Mouse (Mus musculus): ENCODE results near the gene Gm42715. TPM values are rescaled to one million over a fixed set of nuclear protein-coding genes. Genes with fewer than 3 reads are reported as not detected.

The Gm42715 gene
- polyA plus RNA-seq, 1 experiment = 7.8 TPM

DNA sequence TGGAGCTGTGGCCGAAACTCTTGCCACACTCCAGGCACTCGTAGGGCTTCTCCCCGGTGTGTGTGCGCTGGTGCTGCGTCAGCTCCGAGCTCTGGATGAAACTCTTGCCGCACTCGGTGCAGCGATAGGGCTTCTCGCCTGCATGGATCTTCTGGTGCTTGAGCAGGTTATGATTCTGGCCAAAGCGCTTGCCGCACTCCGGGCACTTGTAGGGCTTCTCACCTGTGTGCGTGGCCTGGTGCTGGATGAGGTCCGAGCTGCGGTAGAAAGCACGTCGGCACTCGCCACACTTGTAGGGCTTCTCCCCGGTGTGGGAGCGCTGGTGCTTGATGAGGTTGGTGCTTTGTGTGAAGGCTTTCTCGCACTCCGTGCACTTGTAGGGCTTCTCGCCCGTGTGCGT lies 92.2 kb downstream of the Gm42715 start:
- no peak overlapping the region for H3K27ac ChIP-seq (ENCODE audit: control insufficient read depth, insufficient read depth, low read depth, low read length, poor library complexity)
- TF ChIP-seq POLR2A (IDR thresholded peaks at IDR 0.05; ENCODE audit: borderline replicate concordance, control insufficient read depth, low read depth, low read length) (no peak), CTCF (IDR thresholded peaks at IDR 0.05; ENCODE audit: control insufficient read depth, insufficient read depth, low read length) (no peak)
- 95% methylated on average over 26 of the region's 26 CpGs for WGBS
- H3K4me1 ChIP-seq (ENCODE audit: control insufficient read depth, insufficient read depth, low read length) = no peaks in the 10 kb centered on the region
- no peak overlapping the region for H3K4me3 ChIP-seq (replicated peaks; ENCODE audit: control insufficient read depth, low read depth, low read length)

DNA sequence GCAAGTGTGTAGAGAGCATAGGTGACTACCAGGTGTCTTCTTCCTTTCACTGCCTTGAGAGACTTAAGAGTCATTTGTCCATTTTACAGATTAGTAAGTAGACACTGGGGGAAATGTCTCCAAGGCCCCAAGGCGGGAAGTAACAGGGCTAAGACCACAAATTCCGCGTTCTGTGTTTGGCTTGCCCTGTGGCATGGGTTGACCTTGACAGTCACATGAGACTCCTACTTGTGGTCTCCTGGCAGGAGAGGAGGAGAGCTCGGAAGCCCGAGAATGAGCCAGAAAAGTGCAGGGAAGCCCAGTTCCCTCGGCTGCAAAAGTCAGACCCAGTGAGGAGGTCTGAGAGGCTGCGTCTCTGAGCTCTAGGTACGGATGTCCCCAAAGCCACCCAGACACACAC lies 94.1 kb downstream of the Gm42715 start:
- WGBS = 83% methylated on average over 8 of the region's 8 CpGs
- Histone ChIP-seq H3K27ac (ENCODE audit: control insufficient read depth, insufficient read depth, low read depth, low read length, poor library complexity) (no peak overlapping the region), H3K4me3 (replicated peaks; ENCODE audit: control insufficient read depth, low read depth, low read length) (no peak overlapping the region), H3K4me1 (ENCODE audit: control insufficient read depth, insufficient read depth, low read length) (no peaks in the 10 kb centered on the region)
- TF ChIP-seq CTCF (IDR thresholded peaks at IDR 0.05; ENCODE audit: control insufficient read depth, insufficient read depth, low read length) (no peak), POLR2A (IDR thresholded peaks at IDR 0.05; ENCODE audit: borderline replicate concordance, control insufficient read depth, low read depth, low read length) (no peak)

DNA sequence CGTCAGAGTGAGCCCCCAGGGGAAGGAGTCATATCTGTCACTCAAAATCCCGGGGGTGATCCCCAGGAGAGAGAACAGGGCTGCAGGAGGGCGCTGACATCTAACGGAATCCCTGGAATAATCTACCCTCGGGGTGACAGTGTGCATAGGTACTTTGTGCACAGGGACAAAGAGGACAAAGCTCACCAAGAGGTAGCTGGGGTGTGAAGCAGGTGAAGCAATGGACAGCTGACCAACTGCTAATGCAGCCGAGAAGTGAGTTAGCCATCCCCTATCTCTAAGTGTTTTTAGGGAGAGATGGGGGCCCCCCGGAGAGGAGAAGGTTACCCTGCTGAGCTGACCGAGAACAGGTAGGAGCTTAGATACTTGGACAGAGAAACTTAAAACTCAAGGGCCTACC lies 94.7 kb downstream of the Gm42715 start:
- 47% methylated on average over 8 of the region's 8 CpGs for WGBS
- Histone ChIP-seq H3K4me1 (ENCODE audit: control insufficient read depth, insufficient read depth, low read length) (no peaks in the 10 kb centered on the region), H3K4me3 (replicated peaks; ENCODE audit: control insufficient read depth, low read depth, low read length) (peak overlapping the region; percentile 30), H3K27ac (ENCODE audit: control insufficient read depth, insufficient read depth, low read depth, low read length, poor library complexity) (no peak overlapping the region)
- TF ChIP-seq CTCF (IDR thresholded peaks at IDR 0.05; ENCODE audit: control insufficient read depth, insufficient read depth, low read length) (no peak), POLR2A (IDR thresholded peaks at IDR 0.05; ENCODE audit: borderline replicate concordance, control insufficient read depth, low read depth, low read length) (no peak)

DNA sequence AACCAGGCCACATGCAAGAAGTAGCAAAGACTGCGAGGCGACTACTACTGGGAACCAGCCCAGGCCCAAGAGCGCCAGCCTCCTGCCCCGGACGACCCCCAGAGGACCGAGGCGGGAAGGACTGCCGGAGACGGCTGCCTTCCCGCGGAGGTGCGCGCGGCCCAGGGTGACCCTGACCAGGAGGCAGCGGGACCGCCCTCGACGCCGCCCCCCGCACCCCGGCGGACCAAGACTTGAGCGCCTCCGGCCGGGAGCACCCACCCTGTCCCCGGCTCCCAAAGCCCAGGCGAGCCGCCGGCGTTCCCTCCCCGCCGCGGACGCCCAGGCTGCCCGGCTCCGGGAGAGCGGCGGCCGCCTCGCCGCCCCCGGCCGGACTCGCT lies 95.1 kb downstream of the Gm42715 start:
- WGBS = 2% methylated on average over 30 of the region's 44 CpGs
- Histone ChIP-seq H3K4me1 (ENCODE audit: control insufficient read depth, insufficient read depth, low read length) (no peaks in the 10 kb centered on the region), H3K27ac (ENCODE audit: control insufficient read depth, insufficient read depth, low read depth, low read length, poor library complexity) (no peak overlapping the region), H3K4me3 (replicated peaks; ENCODE audit: control insufficient read depth, low read depth, low read length) (peak overlapping the region; percentile 30)
- TF ChIP-seq CTCF (IDR thresholded peaks at IDR 0.05; ENCODE audit: control insufficient read depth, insufficient read depth, low read length) (no peak), POLR2A (IDR thresholded peaks at IDR 0.05; ENCODE audit: borderline replicate concordance, control insufficient read depth, low read depth, low read length) (no peak)

DNA sequence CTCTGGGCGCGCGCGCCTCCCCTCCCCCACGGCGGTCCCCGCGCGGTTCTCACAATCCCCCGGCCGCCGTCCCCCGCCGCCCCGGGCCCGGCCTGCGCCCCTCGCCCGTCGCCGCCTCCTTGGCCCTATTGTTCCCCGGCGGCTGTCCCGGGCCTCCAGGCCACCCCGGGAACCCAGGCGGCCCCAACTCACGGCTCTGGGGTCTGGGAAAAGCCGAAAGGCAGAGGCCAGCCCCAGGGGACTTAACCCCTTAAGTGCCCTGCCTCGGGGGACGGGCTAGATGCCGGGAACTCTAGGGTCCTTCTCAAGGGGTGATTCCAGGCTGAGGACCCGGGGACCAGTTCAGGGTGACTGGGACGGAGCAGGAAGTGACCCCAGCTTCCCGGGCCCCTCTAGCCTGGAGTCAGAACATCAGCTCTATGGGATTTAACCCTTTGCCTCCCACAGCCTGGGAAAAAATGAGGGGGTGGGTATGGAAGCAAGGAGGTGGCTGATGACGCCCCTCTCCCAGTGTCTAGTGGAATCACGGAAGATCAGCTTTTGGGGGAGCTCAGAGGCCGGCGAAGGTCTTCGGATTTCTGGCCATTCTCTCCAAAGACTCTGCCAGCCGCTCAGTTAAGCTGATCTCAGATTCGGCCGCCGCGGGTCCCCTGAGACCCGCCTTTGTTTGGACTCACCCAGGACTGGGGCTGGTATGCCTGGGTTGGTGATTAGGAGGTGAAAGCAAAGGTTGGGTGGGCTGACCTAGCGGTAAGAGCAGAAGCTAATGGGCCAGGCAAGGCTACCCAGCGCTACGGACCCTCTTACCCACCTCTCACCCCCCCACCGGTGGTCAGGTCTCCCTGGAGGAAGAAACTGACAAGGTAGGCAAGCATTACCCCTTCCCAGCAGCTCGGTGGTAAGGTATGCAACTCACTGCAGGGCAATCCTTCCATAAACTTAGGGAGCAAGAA lies 95.8 kb downstream of the Gm42715 start, which contains the start of gene Zfp629:
Gene Zfp629, minus strand, starts transcription at position 907 of the 953 bp plus-strand sequence.
- WGBS = under 1% methylated on average over 46 of the region's 50 CpGs
- TF ChIP-seq CTCF (IDR thresholded peaks at IDR 0.05; ENCODE audit: control insufficient read depth, insufficient read depth, low read length) (no peak), POLR2A (IDR thresholded peaks at IDR 0.05; ENCODE audit: borderline replicate concordance, control insufficient read depth, low read depth, low read length) (no peak)
- H3K27ac ChIP-seq (ENCODE audit: control insufficient read depth, insufficient read depth, low read depth, low read length, poor library complexity) = no peak within 1 kb of the TSS
- peak within 1 kb of the TSS; percentile 63 for H3K4me3 ChIP-seq (replicated peaks; ENCODE audit: control insufficient read depth, low read depth, low read length)
- H3K4me1 ChIP-seq (ENCODE audit: control insufficient read depth, insufficient read depth, low read length) = no peaks in the 10 kb centered on the region

DNA sequence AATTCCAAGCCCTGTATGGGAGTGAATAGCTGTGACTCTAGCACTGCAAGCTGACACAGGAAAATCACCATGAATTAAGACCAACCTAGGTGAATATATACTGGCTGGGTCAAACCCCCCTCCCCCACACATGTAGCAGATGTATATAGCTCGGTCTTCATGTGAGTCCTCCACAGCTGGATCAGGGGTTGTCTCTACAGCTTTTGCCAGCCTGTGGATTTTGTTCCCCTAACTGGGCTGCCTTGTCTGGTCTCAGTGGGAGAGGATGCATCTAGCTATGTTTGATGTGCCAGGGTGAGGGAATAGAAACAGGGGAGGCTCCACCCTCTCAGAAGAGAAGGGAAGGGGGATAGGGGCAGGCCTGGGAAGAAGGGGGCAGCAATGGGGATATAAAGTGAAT lies 97.0 kb downstream of the Gm42715 start:
- WGBS = 63% methylated on average over 1 of the region's 1 CpGs
- H3K4me3 ChIP-seq (replicated peaks; ENCODE audit: control insufficient read depth, low read depth, low read length) = no peak overlapping the region
- TF ChIP-seq POLR2A (IDR thresholded peaks at IDR 0.05; ENCODE audit: borderline replicate concordance, control insufficient read depth, low read depth, low read length) (no peak), CTCF (IDR thresholded peaks at IDR 0.05; ENCODE audit: control insufficient read depth, insufficient read depth, low read length) (no peak)
- no peak overlapping the region for H3K27ac ChIP-seq (ENCODE audit: control insufficient read depth, insufficient read depth, low read depth, low read length, poor library complexity)
- no peaks in the 10 kb centered on the region for H3K4me1 ChIP-seq (ENCODE audit: control insufficient read depth, insufficient read depth, low read length)

Other genes starting within 250 kb of the Gm42715 start
- 28.4 and 64.7 TPM in 2 replicates for gene Sephs2, start 245.5 kb upstream of the Gm42715 start, polyA plus RNA-seq (2011; ENCODE audit: insufficient read depth, insufficient read length, low replicate concordance, missing spikeins)
- gene Itgal, start 223.3 kb upstream of the Gm42715 start, polyA plus RNA-seq (2011; ENCODE audit: insufficient read depth, insufficient read length, low replicate concordance, missing spikeins) = 11.9 and 51.9 TPM in 2 replicates
- 2.9 and 5.1 TPM in 2 replicates for gene Zfp768, start 174.0 kb upstream of the Gm42715 start, polyA plus RNA-seq (2011; ENCODE audit: insufficient read depth, insufficient read length, low replicate concordance, missing spikeins)
- 2.8 and 3.9 TPM in 2 replicates for gene Zfp747, start 143.5 kb upstream of the Gm42715 start, polyA plus RNA-seq (2011; ENCODE audit: insufficient read depth, insufficient read length, low replicate concordance, missing spikeins)
- 1.2 and 2.4 TPM in 2 replicates for gene 9130019O22Rik, start 132.4 kb upstream of the Gm42715 start, polyA plus RNA-seq (2011; ENCODE audit: insufficient read depth, insufficient read length, low replicate concordance, missing spikeins)
- gene E430018J23Rik, start 126.0 kb upstream of the Gm42715 start, polyA plus RNA-seq (2011; ENCODE audit: insufficient read depth, insufficient read length, low replicate concordance, missing spikeins) = 0.65 and 1.9 TPM in 2 replicates
- 2.1 and 2.5 TPM in 2 replicates for gene Zfp764, start 112.8 kb upstream of the Gm42715 start, polyA plus RNA-seq (2011; ENCODE audit: insufficient read depth, insufficient read length, low replicate concordance, missing spikeins)
- gene Zfp688, start 97.5 kb upstream of the Gm42715 start, polyA plus RNA-seq (2011; ENCODE audit: insufficient read depth, insufficient read length, low replicate concordance, missing spikeins) = 20.9 and 21.4 TPM in 2 replicates
- gene Zfp689, start 70.4 kb upstream of the Gm42715 start, polyA plus RNA-seq (2011; ENCODE audit: insufficient read depth, insufficient read length, low replicate concordance, missing spikeins) = 2.0 and 3.1 TPM in 2 replicates
- gene Prr14, start 60.0 kb upstream of the Gm42715 start, polyA plus RNA-seq (2011; ENCODE audit: insufficient read depth, insufficient read length, low replicate concordance, missing spikeins) = 70.4 and 119 TPM in 2 replicates
- 44.9 and 98.7 TPM in 2 replicates for gene Fbrs, start 40.4 kb upstream of the Gm42715 start, polyA plus RNA-seq (2011; ENCODE audit: insufficient read depth, insufficient read length, low replicate concordance, missing spikeins)
- 44.3 and 98.5 TPM in 2 replicates for gene Srcap, start 7.6 kb upstream of the Gm42715 start, polyA plus RNA-seq (2011; ENCODE audit: insufficient read depth, insufficient read length, low replicate concordance, missing spikeins)
- gene Tmem265, start 41.8 kb downstream of the Gm42715 start, polyA plus RNA-seq (2011; ENCODE audit: insufficient read depth, insufficient read length, low replicate concordance, missing spikeins) = 20.5 and 41.0 TPM in 2 replicates
- 83.6 and 169 TPM in 2 replicates for gene Phkg2, start 53.8 kb downstream of the Gm42715 start, polyA plus RNA-seq (2011; ENCODE audit: insufficient read depth, insufficient read length, low replicate concordance, missing spikeins)
- gene Ccdc189, start 69.0 kb downstream of the Gm42715 start, polyA plus RNA-seq (2011; ENCODE audit: insufficient read depth, insufficient read length, low replicate concordance, missing spikeins) = 9.9 and 15.2 TPM in 2 replicates
- 52.7 and 66.7 TPM in 2 replicates for gene Rnf40, start 69.2 kb downstream of the Gm42715 start, polyA plus RNA-seq (2011; ENCODE audit: insufficient read depth, insufficient read length, low replicate concordance, missing spikeins)
- 6.3 and 14.2 TPM in 2 replicates for gene Zfp629, start 96.2 kb downstream of the Gm42715 start, polyA plus RNA-seq (2011; ENCODE audit: insufficient read depth, insufficient read length, low replicate concordance, missing spikeins)
- gene Bcl7c, start 189.3 kb downstream of the Gm42715 start, polyA plus RNA-seq (2011; ENCODE audit: insufficient read depth, insufficient read length, low replicate concordance, missing spikeins) = 44.5 and 65.5 TPM in 2 replicates
- not detected in 2 replicates for gene Ctf1, start 193.2 kb downstream of the Gm42715 start, polyA plus RNA-seq (2011; ENCODE audit: insufficient read depth, insufficient read length, low replicate concordance, missing spikeins)
- not detected in 2 replicates for gene Ctf2, start 212.6 kb downstream of the Gm42715 start, polyA plus RNA-seq (2011; ENCODE audit: insufficient read depth, insufficient read length, low replicate concordance, missing spikeins)
- gene Fbxl19, start 225.0 kb downstream of the Gm42715 start, polyA plus RNA-seq (2011; ENCODE audit: insufficient read depth, insufficient read length, low replicate concordance, missing spikeins) = 18.8 and 23.0 TPM in 2 replicates

All from bone marrow, adult 2 months (tissue).